Mouse (Mus musculus) spleen, adult 18-20 months (tissue): Measurements from ENCODE around the gene Umad1.
"Not testable (repeated sequence)": the region's sequence is repeated elsewhere in the genome, so short reads cannot be mapped to it uniquely, and the experiment has no call there.

Experiments used
- DNase-seq, 2 experiments: peaks; one replicate each; pipeline ENCODE4 v3.0.0; 2022; ENCODE audit warnings: mixed read lengths in 2 of 2

Gene Umad1

DNA sequence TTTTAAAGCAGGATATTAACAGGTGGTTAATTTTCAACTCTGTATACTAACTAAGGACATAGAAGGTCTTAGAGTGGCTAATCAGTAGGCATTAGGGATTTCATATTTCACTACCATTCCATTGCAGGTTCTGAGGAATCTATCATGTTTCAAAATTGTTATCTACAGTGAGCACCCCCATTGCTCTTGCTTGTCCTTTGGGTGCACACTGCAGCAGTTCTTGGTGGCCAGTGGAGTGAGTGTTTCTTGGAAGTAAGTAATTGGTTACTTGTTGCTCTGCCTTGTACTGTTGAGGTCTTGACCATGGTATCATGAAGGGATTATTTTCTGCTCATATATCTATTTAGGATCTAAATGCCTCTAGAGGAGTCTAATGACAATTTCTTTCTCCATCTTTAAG lies 57.1 kb downstream of the Umad1 start:
- no peak for DNase-seq

DNA sequence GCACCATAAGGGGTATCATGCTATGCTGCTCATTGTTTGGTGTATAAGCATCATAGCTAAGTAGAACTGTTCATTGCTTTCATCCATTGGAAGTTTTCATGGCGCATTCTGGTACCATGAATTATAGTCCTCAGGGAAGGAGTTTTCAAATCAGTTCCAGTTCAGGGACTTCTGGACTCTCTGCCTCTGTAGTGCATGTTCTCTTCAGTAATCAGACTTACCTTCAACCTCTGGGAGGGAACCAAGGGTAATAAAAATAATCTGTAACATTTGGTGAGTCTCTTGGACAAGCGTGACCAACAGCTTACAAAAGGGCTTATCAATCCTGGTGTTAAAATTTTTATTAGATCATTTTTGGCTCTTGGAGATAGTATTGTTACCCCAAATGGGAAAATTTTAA lies 60.5 kb downstream of the Umad1 start:
- no peak for DNase-seq

GRCm38 (mm10) chr6:8331496-8331895 lies 72.4 kb downstream of the Umad1 start:
- DNase-seq, result not testable (repeated sequence)

GRCm38 (mm10) chr6:8333380-8333779 lies 74.3 kb downstream of the Umad1 start:
- DNase-seq, result no peak

DNA sequence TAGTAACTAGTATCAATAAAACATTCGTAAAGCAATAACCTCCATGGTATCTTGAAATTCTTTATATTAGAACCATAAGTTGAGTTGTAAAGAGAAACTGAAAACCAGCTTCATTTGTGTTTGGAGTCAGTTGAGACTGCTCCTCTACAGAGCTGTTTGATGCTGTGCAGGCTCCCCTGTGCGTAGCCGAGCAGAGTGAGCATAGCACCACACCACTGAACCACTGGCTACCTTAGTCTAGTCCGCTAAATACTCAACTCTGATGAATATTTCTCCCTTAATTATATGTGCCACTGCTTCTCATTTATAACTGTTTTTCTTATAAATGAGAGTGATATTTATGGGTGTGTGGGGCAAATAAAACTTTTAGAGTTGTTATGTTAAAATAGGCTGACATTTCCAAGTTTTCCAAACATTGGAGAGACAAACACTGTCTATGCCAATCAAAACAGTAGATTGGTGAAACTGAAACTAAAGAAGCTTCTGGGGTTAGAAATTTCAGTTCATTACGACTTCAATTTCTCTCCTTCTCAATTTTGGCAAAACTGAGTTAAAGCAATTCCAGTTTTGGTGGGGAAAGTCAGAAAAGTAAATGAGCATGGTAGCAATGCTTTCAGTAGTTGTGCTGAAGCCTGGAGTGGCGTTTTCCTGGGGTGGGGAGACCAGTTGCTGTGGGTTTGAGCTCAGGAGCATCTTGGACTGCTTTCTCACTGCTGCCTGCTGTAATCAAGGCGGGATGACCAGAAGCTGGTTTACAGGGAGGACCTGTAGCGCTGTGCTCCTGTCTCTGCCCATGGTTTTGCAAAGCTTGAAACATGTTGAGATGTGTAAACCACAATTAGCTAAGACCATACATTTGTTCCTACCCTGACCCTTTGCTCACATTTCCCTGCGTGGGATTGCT lies 77.7 kb downstream of the Umad1 start:
- no peak for DNase-seq

DNA sequence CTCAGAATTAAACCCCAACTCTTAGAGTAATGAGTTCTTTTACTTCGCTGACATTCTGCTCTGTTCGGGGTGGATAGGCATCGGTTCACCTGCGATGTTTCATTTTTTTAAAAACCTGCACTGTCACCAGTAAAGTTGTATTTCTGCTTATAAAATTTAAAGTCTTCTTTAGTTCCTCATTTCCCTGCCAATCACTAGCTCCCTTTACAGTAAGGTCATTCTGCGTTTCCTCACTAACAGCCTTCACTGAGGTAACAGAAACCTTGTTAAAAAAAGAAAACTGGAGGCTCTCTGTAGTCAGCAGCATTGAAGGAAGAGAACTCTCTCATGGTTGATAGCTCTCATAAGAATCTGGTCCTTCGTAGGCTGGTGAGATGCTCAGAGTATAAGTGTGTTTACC lies 80.4 kb downstream of the Umad1 start:
- DNase-seq, result no peak

- no peak for DNase-seq
These were observed 84.2 kb downstream of the Umad1 start for GRCm38 (mm10) chr6:8343271-8343670.

DNA sequence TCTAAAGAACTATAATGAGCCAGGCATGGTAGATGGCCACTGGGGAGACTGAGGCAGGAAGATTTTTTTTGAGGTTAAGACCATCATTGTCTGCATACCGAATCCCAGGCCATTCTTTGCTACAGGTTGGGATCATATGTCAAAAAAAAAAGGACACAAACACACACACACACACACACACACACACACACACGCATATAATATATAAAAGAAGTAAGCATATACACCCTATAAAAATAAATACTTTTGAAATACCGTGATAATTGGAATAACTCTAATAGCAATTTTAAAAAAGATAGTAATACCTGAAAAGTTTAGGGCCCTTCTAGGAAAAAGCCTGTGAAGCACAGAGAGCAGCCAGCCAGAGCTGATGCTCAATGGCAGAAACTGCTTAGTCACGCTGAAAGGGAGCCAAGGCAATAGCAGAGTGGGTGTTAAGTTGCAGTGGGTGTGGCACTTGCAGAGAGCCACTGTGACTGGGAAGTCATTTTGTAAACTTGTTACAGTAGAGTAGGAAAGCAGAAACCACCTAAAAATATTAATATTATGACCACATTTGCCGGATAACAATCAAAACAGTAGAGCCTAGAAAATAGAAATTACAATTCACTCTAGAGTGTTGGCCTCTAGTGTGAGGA lies 86.2 kb downstream of the Umad1 start:
- DNase-seq, result no peak

GRCm38 (mm10) chr6:8347154-8347553 lies 88.1 kb downstream of the Umad1 start:
- no peak for DNase-seq

- DNase-seq, result no peak
These were observed 89.3 kb downstream of the Umad1 start for GRCm38 (mm10) chr6:8348344-8348743.

- no peak for DNase-seq
These were observed 90.1 kb downstream of the Umad1 start for GRCm38 (mm10) chr6:8349060-8349670.

GRCm38 (mm10) chr6:8351507-8351906 lies 92.4 kb downstream of the Umad1 start:
- no peak for DNase-seq

GRCm38 (mm10) chr6:8352533-8353168 lies 93.6 kb downstream of the Umad1 start:
- DNase-seq, result no peak

DNA sequence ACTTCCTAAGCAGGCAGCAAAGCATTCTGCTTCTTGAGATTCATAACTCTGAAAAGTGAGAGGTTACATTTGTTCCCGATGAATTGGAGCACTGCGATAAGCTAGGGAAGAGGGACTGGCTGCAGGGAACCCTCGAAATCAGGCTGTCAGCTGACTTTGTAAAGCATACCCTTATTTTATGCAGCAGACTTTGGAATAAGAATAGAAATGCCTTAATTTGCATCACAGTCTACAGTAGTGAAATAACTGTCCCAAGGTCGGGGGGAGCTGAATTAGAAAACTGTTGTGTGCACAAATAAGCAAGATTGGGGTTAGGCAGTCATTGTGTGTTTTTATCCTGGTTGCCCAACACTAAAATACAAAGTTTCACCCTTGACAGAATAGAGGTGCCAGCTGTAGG lies 94.4 kb downstream of the Umad1 start:
- DNase-seq, result no peak

GRCm38 (mm10) chr6:8354846-8355245 lies 95.8 kb downstream of the Umad1 start:
- no peak for DNase-seq

DNA sequence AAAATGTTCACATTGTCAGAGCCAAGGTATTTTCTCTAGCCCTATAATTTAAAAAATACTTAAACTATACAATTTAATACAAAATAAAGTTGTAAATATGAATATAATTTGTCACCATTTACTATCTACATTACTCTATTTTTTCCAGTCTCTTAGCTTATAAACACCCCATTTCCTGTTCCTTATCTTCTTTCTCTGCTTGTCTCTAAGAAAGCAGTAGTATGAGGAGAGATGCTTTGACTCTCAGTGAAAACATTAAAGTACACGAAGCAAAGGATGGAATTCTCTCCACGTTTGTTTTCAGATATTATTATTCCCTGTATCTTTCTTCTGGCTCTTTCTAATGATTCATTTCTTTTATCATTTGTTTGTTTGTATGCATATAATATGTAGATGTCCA lies 99.1 kb downstream of the Umad1 start:
- no peak for DNase-seq

DNA sequence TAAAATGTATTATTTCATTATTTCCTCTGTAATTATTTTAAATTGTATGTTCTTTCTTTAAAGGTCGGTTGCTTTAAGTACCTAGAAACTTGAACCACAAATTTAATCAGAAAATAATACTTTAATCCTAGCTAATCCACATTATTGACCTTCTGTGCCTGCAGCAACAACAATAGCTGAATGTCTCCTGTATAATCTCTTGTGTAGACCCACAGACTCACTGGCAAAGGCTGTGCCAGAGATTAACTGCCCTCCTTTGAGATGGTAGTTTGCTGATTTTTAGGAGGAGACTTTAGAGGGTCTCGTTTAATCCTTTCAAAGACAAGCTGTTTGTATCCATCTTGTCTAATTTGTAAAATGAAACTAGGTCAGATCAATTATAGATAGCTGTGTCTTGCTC lies 99.7 kb downstream of the Umad1 start:
- no peak for DNase-seq

GRCm38 (mm10) chr6:8360805-8361204 lies 101.7 kb downstream of the Umad1 start:
- no peak for DNase-seq

DNA sequence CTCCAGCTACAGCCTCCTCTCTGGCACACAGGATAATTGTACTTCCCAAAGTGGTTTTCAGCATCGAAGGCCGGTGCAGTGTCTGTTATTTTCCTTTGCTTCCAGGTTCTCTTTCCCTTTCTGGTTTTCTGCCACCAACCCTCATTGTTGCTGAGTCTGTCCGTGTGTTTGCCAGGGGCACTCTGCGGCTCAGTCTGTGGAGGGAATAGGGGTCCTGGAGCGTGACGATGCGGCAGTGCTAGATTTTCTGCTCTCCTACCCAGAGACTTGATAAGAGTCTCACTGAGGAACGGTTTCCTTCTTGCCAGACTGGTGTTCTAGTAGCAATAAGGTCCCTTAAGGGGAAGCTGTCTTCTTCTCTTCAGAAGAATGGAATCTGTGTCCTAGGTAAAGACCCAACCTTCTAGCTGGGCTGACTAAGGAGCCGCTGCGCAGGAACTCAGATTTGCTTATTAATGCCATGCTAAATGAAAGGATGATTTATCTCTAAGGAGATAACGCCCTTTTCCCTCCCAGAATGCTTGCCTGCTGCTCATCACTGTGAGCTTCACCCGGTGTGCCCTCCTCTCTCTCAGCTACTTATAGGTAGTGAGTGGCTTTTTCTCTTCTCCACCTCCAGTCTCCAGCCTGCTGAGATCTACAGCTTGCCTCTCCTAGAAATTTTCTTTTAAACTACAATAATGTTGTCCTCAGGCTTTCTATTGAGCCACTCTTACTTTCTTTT lies 105.1 kb downstream of the Umad1 start:
- no peak for DNase-seq

DNA sequence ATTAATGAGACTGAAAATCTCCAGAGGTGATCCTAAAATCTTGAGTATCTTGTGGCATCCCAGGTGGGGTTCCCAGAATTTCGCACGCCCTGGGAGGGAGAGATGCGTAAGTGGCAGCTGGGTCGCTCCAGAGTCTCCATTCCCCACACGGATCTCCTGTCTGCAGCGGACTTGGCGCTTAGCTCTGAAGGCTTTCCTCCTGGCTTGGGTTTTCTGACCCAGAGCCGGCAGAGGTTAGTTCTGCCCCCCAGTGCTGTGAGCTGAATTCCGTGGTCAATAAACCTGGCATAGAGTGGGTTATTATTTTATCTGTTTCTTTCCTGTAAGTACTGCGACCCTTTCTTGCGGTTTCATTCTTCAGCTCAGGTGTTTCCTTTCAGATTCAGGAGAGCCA lies 105.7 kb downstream of the Umad1 start:
- DNase-seq, result no peak

- DNase-seq, result no peak
These were observed 108.6 kb downstream of the Umad1 start for GRCm38 (mm10) chr6:8367675-8368074.

DNA sequence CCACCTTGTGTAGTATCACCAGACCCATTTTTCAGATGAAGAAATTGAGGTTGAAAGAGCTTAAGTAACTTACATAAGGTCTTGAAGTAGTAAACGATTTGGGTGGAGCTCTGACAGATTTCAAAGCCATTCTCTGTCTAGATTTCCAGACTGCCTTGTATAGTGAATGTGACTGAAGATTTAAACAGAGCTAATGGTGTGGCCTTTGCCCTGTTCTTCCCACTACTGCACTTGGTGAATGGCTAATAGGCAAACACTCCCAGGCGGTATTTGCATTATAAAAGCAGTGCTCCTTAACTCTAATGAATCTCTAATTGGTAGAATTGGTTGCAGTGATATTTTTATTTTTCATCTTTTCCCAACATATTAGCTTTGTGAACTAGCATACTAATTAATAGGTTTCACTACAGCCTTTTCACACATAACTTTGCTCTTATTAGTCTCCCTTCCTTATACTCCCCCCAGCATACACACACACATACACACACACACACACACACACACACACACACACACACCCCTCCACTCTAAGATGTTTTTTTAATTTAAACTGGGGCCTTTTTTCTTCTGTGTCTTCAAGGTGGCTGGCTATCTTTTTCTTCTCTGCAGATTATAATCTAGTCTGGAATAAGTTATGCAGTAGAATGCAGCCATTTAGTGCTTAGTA lies 109.2 kb downstream of the Umad1 start:
- no peak for DNase-seq
